Mouse (Mus musculus) left cerebral cortex, postnatal 25 days (tissue): ENCODE results near the gene Olfr1042. TPM values are rescaled to one million over a fixed set of nuclear protein-coding genes. Genes with fewer than 3 reads are reported as not detected.
"Not testable (repeated sequence)": the region's sequence is repeated elsewhere in the genome, so short reads cannot be mapped to it uniquely, and the experiment has no call there.

ENCODE experiments used
- DNase-seq, 2 experiments: peaks; one replicate each; pipeline ENCODE4 v3.0.0; 2022; ENCODE audit warnings: low spot score in 2 of 2, mixed read lengths in 1 of 2
- intact Hi-C: fragments of 180-260 bp; cut with DNase I; formaldehyde crosslinking; loops from one replicate; pipeline ENCODE4 v1.15.1; 2025
- total RNA-seq, 2 experiments: library from RNA; stranded (reverse); gene quantifications; 2 replicates each; pipeline ENCODE4 v1.2.3; 2021

Olfr1042 gene
- not detected for total RNA-seq

DNA sequence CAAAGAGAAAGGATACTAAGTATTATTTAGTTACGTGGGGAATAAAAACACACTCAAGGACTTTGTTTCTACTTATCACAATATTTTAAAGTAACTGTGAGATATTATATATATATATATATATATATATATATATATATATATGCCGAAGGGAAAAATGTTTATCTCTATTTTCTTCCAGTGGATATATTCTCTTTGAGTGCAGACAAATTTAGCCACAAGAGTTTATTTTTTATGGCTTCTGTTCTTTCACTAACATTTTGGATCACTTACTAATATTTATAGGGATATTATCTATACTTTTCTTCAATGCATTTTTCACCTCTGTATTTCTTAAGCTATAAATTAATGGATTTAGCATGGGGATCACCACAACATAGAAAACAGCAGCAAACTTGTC, at the start of gene Olfr1042:
Gene Olfr1042, minus strand, starts transcription at position 101 of the 400 bp plus-strand sequence.
- DNase-seq, result no peak
- intact Hi-C loops, result no loop called here

GRCm38 (mm10) chr2:86202909-86203308, 41.3 kb upstream of the Olfr1042 start, which contains the start of gene Olfr1045:
Gene Olfr1045, minus strand, starts transcription at chr2:86203009.
- DNase-seq, result no peak
- intact Hi-C loops, result no loop called here

- intact Hi-C loops, result no loop called here
- no peak for DNase-seq
These were observed 34.2 kb upstream of the Olfr1042 start for GRCm38 (mm10) chr2:86195863-86196262.

DNA sequence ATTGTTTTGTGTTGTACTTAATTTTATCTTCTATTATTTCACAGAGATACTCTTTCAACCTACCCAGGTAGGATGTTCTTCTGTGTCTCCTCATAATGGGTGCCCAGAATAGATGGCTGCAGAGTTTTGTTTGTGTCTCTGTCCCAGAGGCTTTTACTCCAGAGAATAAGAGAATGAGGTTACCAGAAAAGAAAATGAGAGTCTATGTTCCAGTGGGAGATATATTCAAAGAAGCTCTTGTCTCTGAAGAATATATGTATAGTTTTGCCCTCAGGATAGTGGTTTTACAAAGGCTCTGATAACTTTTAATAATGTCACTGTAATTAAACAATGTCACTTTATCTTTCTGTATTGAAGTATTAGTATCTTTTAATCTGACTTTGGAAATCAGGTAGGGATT, 23.9 kb upstream of the Olfr1042 start, which contains the start of gene Olfr52:
Gene Olfr52, minus strand, starts transcription at position 101 of the 400 bp plus-strand sequence.
- no peak for DNase-seq
- intact Hi-C loops, result no loop called here

GRCm38 (mm10) chr2:86179950-86180349, 18.3 kb upstream of the Olfr1042 start:
- intact Hi-C loops, result no loop called here
- no peak for DNase-seq

DNA sequence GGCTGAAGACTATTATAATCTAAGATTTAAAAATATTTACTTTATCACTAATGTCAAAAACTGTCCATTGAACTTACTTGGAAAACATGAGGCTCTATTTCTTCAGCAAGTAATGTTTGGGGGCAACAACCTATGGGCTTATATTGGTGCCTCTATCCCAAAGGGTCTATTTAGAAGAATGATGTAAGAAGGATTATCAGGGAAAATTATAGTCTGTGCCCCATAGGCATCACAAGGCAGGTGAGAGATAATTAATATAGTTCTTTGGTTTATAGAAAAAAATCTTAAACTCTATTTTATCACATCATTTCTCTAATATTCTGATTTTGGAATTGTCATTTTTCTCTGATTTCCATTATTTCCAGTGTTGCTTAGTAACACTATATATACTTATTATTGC, 16.1 kb upstream of the Olfr1042 start, which contains the start of gene Olfr1044:
Gene Olfr1044, minus strand, starts transcription at position 101 of the 400 bp plus-strand sequence.
- intact Hi-C loops, result no loop called here
- no peak for DNase-seq

DNA sequence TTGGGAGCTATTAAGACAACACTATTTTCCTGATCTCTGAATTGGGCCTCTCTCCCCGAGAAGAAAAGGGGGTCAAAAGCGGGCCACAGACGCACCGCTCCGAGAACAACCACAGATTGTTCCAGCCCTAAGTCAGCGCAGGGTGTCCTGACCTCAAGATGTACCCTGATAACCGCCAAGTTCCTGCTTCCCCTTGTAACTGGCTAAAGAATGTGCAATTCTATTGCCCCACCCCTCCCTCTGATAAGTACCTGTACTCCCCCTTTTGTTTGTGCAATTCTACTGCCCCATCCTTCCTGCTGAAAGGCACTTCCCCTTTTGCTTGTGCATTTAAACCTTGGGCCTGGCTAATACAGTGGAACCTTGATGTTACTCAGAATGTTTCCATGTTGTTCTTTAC, 13.8 kb upstream of the Olfr1042 start:
- intact Hi-C loops, DNase-seq: not testable (repeated sequence)

GRCm38 (mm10) chr2:86167422-86167821, 5.8 kb upstream of the Olfr1042 start, which contains the start of gene Olfr1043:
Gene Olfr1043, minus strand, starts transcription at chr2:86167522.
- intact Hi-C loops, result no loop called here
- DNase-seq, result no peak

DNA sequence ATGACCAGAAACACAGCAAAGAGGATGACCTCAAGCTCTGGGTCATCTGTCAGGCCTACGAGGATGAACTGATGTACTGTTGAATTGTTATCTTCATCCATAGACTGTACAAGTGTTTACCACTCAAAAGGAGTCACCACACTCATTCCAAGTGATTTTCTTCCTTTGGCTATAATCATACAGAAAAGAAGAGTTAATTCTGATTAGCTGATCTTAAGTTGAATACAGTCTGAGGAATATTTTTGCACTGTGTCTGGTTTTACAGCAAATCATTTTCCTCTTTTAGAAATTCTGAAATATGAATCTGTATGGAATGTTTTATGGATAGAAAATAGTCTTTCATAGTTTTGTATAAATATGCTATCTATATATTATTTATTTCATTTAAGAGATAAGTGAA, 15.0 kb downstream of the Olfr1042 start, which contains the start of gene Olfr1040:
Gene Olfr1040, minus strand, starts transcription at position 101 of the 400 bp plus-strand sequence.
- no peak for DNase-seq
- intact Hi-C loops, result no loop called here

DNA sequence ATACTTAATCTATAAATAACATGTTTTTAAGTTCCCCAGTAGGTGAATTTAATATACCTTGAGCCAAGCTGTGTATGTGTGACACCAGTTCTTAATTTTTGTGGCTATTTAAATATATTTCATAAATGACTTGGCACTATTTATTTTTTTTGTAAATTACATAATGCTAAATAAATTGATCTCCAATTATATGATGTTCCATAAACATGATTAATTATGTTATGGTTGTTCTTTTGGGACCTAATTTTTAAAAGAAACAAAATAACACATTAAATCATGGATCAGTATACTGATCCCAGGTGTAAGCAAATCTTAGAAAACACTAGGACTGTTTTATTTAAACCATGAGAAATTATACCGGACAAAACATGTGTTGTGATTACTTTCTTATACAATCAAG, 25.8 kb downstream of the Olfr1042 start, which contains the start of gene Olfr1039:
Gene Olfr1039, minus strand, starts transcription at position 101 of the 400 bp plus-strand sequence.
- no peak for DNase-seq
- intact Hi-C loops, result no loop called here

Other genes starting within 250 kb of the Olfr1042 start
- gene Olfr1025-ps1, start 246.6 kb downstream of the Olfr1042 start, total RNA-seq, result not detected
- gene Olfr1026, start 240.3 kb downstream of the Olfr1042 start, total RNA-seq, result not detected
- gene Olfr1028, start 211.4 kb downstream of the Olfr1042 start, total RNA-seq, result not detected
- gene Olfr1029, start 187.9 kb downstream of the Olfr1042 start, total RNA-seq, result not detected
- gene Olfr1030, start 182.6 kb downstream of the Olfr1042 start, total RNA-seq, result not detected
- gene Olfr1031, start 171.5 kb downstream of the Olfr1042 start, total RNA-seq, result not detected
- not detected for gene Olfr1032, start 156.3 kb downstream of the Olfr1042 start, total RNA-seq
- not detected for gene Olfr1033, start 141.2 kb downstream of the Olfr1042 start, total RNA-seq
- gene Olfr1034, start 116.0 kb downstream of the Olfr1042 start, total RNA-seq, result not detected
- gene Olfr1036, start 87.8 kb downstream of the Olfr1042 start, total RNA-seq, result not detected
- gene Olfr1037, start 74.5 kb downstream of the Olfr1042 start, total RNA-seq, result not detected
- not detected for gene Olfr1039, start 25.9 kb downstream of the Olfr1042 start, total RNA-seq
- gene Olfr1040, start 15.1 kb downstream of the Olfr1042 start, total RNA-seq, result not detected
- not detected for gene Olfr1043, start 5.7 kb upstream of the Olfr1042 start, total RNA-seq
- not detected for gene Olfr1044, start 16.0 kb upstream of the Olfr1042 start, total RNA-seq
- gene Olfr52, start 23.8 kb upstream of the Olfr1042 start, total RNA-seq, result not detected
- gene Olfr1045, start 41.2 kb upstream of the Olfr1042 start, total RNA-seq, result not detected
- gene Olfr1046, start 57.5 kb upstream of the Olfr1042 start, total RNA-seq, result not detected
- not detected for gene Olfr1047, start 69.6 kb upstream of the Olfr1042 start, total RNA-seq
- gene Olfr1048, start 78.5 kb upstream of the Olfr1042 start, total RNA-seq, result not detected
- not detected for gene Olfr1049, start 96.5 kb upstream of the Olfr1042 start, total RNA-seq
- not detected for gene Olfr1051, start 117.2 kb upstream of the Olfr1042 start, total RNA-seq
- gene Olfr1052, start 130.6 kb upstream of the Olfr1042 start, total RNA-seq, result not detected
- not detected for gene Olfr1053, start 153.4 kb upstream of the Olfr1042 start, total RNA-seq
- not detected for gene Olfr1054, start 173.6 kb upstream of the Olfr1042 start, total RNA-seq
- gene Olfr1055, start 188.4 kb upstream of the Olfr1042 start, total RNA-seq, result not detected
- gene Olfr1056, start 200.6 kb upstream of the Olfr1042 start, total RNA-seq, result not detected
- gene Olfr1057, start 216.6 kb upstream of the Olfr1042 start, total RNA-seq, result not detected
- gene Olfr1058, start 226.7 kb upstream of the Olfr1042 start, total RNA-seq, result not detected